Mouse (Mus musculus): ENCODE measurements around the gene Mthfsd. TPM values are rescaled to one million over a fixed set of nuclear protein-coding genes. Genes with fewer than 3 reads are reported as not detected.

Mthfsd gene
- total RNA-seq, 2 experiments from 2014 or later = 23.2 to 26.6 TPM

- DNase-seq = peak; percentile 89
- intact Hi-C loops (cut with DNase I) = loop anchor here (2.0 to 5.0 kb wide), 2 partner anchors 272 to 410 kb away; no protein-coding TSS in a partner anchor
Measured at GRCm38 (mm10) chr8:121092627-121093026, 15.6 kb downstream of the Mthfsd start.

- DNase-seq = no peak
- intact Hi-C loops (cut with DNase I) = loop anchor here (2.0 to 5.0 kb wide), 2 partner anchors 271 to 410 kb away; no protein-coding TSS in a partner anchor
Measured at GRCm38 (mm10) chr8:121092141-121092540, 16.1 kb downstream of the Mthfsd start.

GRCm38 (mm10) chr8:121090716-121091115, 17.5 kb downstream of the Mthfsd start:
- no peak for DNase-seq
- intact Hi-C loops (cut with DNase I) = loop anchor here (5.0 kb wide), 1 partner anchor 408 kb away; no protein-coding TSS in a partner anchor

- DNase-seq = no peak
- intact Hi-C loops (cut with DNase I) = loop anchor here (5.0 kb wide), 1 partner anchor 408 kb away; no protein-coding TSS in a partner anchor
Measured at GRCm38 (mm10) chr8:121089631-121090380, 18.4 kb downstream of the Mthfsd start.

- intact Hi-C loops (cut with DNase I) = no loop called here
Measured at GRCm38 (mm10) chr8:121088871-121089630, 19.1 kb downstream of the Mthfsd start.

GRCm38 (mm10) chr8:121088281-121088680, 19.9 kb downstream of the Mthfsd start:
- DNase-seq = no peak
- intact Hi-C loops (cut with DNase I) = no loop called here

More at GRCm38 (mm10) chr8:121088871-121089630, 19.1 kb downstream of the Mthfsd start:
- DNase-seq = no peak

GRCm38 (mm10) chr8:121086004-121086900, 21.9 kb downstream of the Mthfsd start:
- no peak for DNase-seq
- intact Hi-C loops (cut with DNase I) = no loop called here

- intact Hi-C loops (cut with DNase I) = no loop called here
- no peak for DNase-seq
Measured at GRCm38 (mm10) chr8:121085561-121085960, 22.6 kb downstream of the Mthfsd start.

- no peak for DNase-seq
- intact Hi-C loops (cut with DNase I) = no loop called here
Measured at GRCm38 (mm10) chr8:121085011-121085410, 23.2 kb downstream of the Mthfsd start.

GRCm38 (mm10) chr8:121084210-121084951, 23.8 kb downstream of the Mthfsd start, which contains the start of gene Foxf1:
Gene Foxf1, plus strand, starts transcription at chr8:121084386.
- intact Hi-C loops (cut with DNase I) = loop anchor here (5.0 kb wide), 1 partner anchor 192 kb away; no protein-coding TSS in a partner anchor
- DNase-seq = no peak

- DNase-seq = no peak
- intact Hi-C loops (cut with DNase I) = loop anchor here (5.0 kb wide), 1 partner anchor 192 kb away; no protein-coding TSS in a partner anchor
Measured at GRCm38 (mm10) chr8:121083936-121084209, 24.3 kb downstream of the Mthfsd start.

GRCm38 (mm10) chr8:121083093-121083935, 24.9 kb downstream of the Mthfsd start:
- no peak for DNase-seq
- intact Hi-C loops (cut with DNase I) = loop anchor here (5.0 kb wide), 1 partner anchor 191 kb away; no protein-coding TSS in a partner anchor

- intact Hi-C loops (cut with DNase I) = loop anchor here (5.0 kb wide), 1 partner anchor 190 kb away; no protein-coding TSS in a partner anchor
- DNase-seq = no peak
Measured at GRCm38 (mm10) chr8:121082218-121083092, 25.7 kb downstream of the Mthfsd start.

GRCm38 (mm10) chr8:121081398-121081797, 26.8 kb downstream of the Mthfsd start:
- no peak for DNase-seq
- intact Hi-C loops (cut with DNase I) = loop anchor here (5.0 kb wide), 1 partner anchor 189 kb away; no protein-coding TSS in a partner anchor

GRCm38 (mm10) chr8:121080361-121081090, 27.7 kb downstream of the Mthfsd start:
- intact Hi-C loops (cut with DNase I) = loop anchor here (5.0 kb wide), 1 partner anchor 188 kb away; no protein-coding TSS in a partner anchor

GRCm38 (mm10) chr8:121079944-121080343, 28.2 kb downstream of the Mthfsd start:
- intact Hi-C loops (cut with DNase I) = loop anchor here (5.0 kb wide), 1 partner anchor 188 kb away; no protein-coding TSS in a partner anchor

More at GRCm38 (mm10) chr8:121080361-121081090, 27.7 kb downstream of the Mthfsd start:
- DNase-seq = no peak

GRCm38 (mm10) chr8:121079201-121079600, 29.0 kb downstream of the Mthfsd start:
- intact Hi-C loops (cut with DNase I) = no loop called here

More at GRCm38 (mm10) chr8:121079944-121080343, 28.2 kb downstream of the Mthfsd start:
- DNase-seq = no peak

More at GRCm38 (mm10) chr8:121079201-121079600, 29.0 kb downstream of the Mthfsd start:
- no peak for DNase-seq
